ENCODE assay signal across 21 mouse cellular contexts in genomic region chr4:124393595-124393994, GRCm38 (mm10).
"Had no signal": no experiment of that assay in that cellular context is flagged by ENCODE, and none has a peak within 500 bp of the region (broad histone marks: within the 10 kb centered on the region; RNA-seq: fewer than 3 reads in every experiment).

No protein-coding gene starts in this region.

- H3K4me3 ChIP-seq: intestine, embryonic 15.5 days; limb, embryonic 10.5 days; limb, embryonic 13.5 days; liver, embryonic 12.5 days; liver, embryonic 15.5 days; lung, embryonic 15.5 days; megakaryocyte, embryonic 14.5 days; midbrain, embryonic 10.5 days; neural tube, embryonic 12.5 days; neural tube, embryonic 15.5 days; stomach, embryonic 15.5 days had no signal

- ATAC-seq: liver, embryonic 12.5 days had no signal

- H3K36me3 ChIP-seq: intestine, embryonic 15.5 days; limb, embryonic 10.5 days; limb, embryonic 13.5 days; liver, embryonic 12.5 days; liver, embryonic 15.5 days; lung, embryonic 15.5 days; midbrain, embryonic 10.5 days; neural tube, embryonic 12.5 days; neural tube, embryonic 15.5 days; stomach, embryonic 15.5 days had no signal

- DNase-seq: kidney, adult 18-20 months; kidney, postnatal 10 days; layer of hippocampus, postnatal 36 days; liver; lung, adult 18-20 months; lung, postnatal 10 days; lung, postnatal 36 days; midbrain, embryonic 14.5 days; spleen, adult 18-20 months; thymus, postnatal 25 days had no signal

- H3K27ac ChIP-seq: intestine, embryonic 15.5 days; limb, embryonic 10.5 days; limb, embryonic 13.5 days; liver, embryonic 12.5 days; liver, embryonic 15.5 days; lung, embryonic 15.5 days; midbrain, embryonic 10.5 days; neural tube, embryonic 12.5 days; neural tube, embryonic 15.5 days; stomach, embryonic 15.5 days had no signal

- H3K4me2 ChIP-seq: intestine, embryonic 15.5 days; limb, embryonic 13.5 days; liver, embryonic 12.5 days; liver, embryonic 15.5 days; lung, embryonic 15.5 days; neural tube, embryonic 12.5 days; neural tube, embryonic 15.5 days; stomach, embryonic 15.5 days had no signal

- H3K27me3 ChIP-seq: intestine, embryonic 15.5 days; liver, embryonic 15.5 days; neural tube, embryonic 12.5 days had no signal

- H3K9me3 ChIP-seq: intestine, embryonic 15.5 days; limb, embryonic 10.5 days; limb, embryonic 13.5 days; liver, embryonic 12.5 days; liver, embryonic 15.5 days; lung, embryonic 15.5 days; megakaryocyte, embryonic 14.5 days; midbrain, embryonic 10.5 days; neural tube, embryonic 12.5 days; neural tube, embryonic 15.5 days; stomach, embryonic 15.5 days had no signal

- H3K9ac ChIP-seq: intestine, embryonic 15.5 days; limb, embryonic 13.5 days; liver, embryonic 12.5 days; liver, embryonic 15.5 days; lung, embryonic 15.5 days; neural tube, embryonic 12.5 days; neural tube, embryonic 15.5 days; stomach, embryonic 15.5 days had no signal

- H3K4me1 ChIP-seq: liver, embryonic 12.5 days; liver, embryonic 15.5 days; megakaryocyte, embryonic 14.5 days had no signal
